Comparison of ENCODE assay signal across 1 mouse cellular context in genomic region chr16:91695108-91695755, GRCm38 (mm10).
TF ChIP-seq lines count a peak whose summit lies in the region.

No protein-coding gene starts in this region.

TF ChIP-seq in CH12.LX, 34 proteins besides CTCF, POLR2A, EP300 and RAD21:
- TF ChIP-seq HCFC1 (IDR thresholded peaks at IDR 0.05; ENCODE audit: low read depth, low read length) (no peak), JUND (conservative IDR thresholded peaks at IDR 0.05; ENCODE audit: low read depth, low read length) (0 out of 2 replicates have a peak, but pooled peaks have one; percentile 4), ETS1 (conservative IDR thresholded peaks at IDR 0.05; ENCODE audit: low read depth, low read length) (0 out of 2 replicates have a peak, but pooled peaks have one; percentile 7), JUN (IDR thresholded peaks at IDR 0.05; ENCODE audit: insufficient read depth, low read depth, low read length) (no peak), MEF2A (IDR thresholded peaks at IDR 0.05; ENCODE audit: borderline replicate concordance, low read depth, low read length) (no peak)
